Mouse (Mus musculus) heart, adult 18-20 months (tissue): ENCODE results near the gene Cep112. TPM values are rescaled to one million over a fixed set of nuclear protein-coding genes. Genes with fewer than 3 reads are reported as not detected.

Experiments
- DNase-seq, 2 experiments: peaks; one replicate each; pipeline ENCODE4 v3.0.0; 2021 to 2022; ENCODE audit warnings: mixed read lengths in 1 of 2
- long read RNA-seq, 2 experiments: library from polyadenylated mRNA; stranded (forward); transcript quantifications; one replicate each; pipeline ENCODE4 v2.0.0; 2021
- total RNA-seq, 2 experiments: library from RNA; stranded (reverse); gene quantifications; 2 replicates each; pipeline ENCODE4 v1.2.3; 2021

The Cep112 gene
- 10 to 100 TPM; 10.4 to 11.2 TPM for total RNA-seq
- long read RNA-seq, experiment 1, partial matches to known transcripts, result 11 of 12 reads
- long read RNA-seq, experiment 1, other reads (novel, unspliced or antisense), result 1 of 12 reads
- long read RNA-seq, experiment 2, partial matches to known transcripts, result 8 of 8 reads
- long read RNA-seq, experiment 2, other reads (novel, unspliced or antisense), result 0 of 8 reads

DNA sequence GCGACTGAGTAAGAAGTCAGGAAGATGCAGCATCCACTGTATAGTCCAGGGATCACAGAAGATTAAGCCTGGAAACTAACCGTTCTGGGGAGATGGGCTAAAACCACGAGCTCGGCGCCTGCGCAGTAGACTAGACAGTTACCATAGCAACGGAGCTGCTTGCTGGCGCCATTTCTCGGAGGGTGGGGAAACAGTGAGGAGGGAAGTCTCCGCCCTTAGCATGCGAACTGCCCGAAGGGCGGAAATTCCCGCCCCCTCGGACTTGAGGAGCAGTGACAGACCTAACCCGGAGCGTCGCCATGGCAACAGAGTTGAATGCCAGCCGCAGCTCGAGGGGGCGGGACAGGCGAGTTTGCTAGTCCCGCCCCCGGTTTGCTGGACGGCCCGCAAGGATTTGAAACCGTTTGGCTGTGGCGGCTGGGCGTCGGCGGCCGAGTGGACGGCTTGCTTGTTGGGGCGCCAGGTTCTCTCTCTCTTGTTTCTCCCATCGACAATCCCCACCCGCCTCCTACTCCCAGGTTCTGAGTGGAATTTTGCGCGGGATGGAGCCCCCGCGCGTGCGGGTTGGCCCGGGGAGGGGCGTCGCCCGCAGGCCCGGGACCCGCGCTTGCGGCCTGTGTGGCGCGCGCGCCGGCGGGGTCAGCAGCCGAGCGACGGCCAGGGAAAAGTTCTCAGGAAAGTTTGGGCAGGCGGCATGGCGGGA, at the start of gene Cep112:
Cep112 (plus strand) TSS at position 304 of the 703 bp plus-strand sequence.
- peak; percentile 98 to 100 for DNase-seq

- no peak for DNase-seq
Observed at GRCm38 (mm10) chr11:108376815-108377214, 48.2 kb upstream of the Cep112 start.

DNA sequence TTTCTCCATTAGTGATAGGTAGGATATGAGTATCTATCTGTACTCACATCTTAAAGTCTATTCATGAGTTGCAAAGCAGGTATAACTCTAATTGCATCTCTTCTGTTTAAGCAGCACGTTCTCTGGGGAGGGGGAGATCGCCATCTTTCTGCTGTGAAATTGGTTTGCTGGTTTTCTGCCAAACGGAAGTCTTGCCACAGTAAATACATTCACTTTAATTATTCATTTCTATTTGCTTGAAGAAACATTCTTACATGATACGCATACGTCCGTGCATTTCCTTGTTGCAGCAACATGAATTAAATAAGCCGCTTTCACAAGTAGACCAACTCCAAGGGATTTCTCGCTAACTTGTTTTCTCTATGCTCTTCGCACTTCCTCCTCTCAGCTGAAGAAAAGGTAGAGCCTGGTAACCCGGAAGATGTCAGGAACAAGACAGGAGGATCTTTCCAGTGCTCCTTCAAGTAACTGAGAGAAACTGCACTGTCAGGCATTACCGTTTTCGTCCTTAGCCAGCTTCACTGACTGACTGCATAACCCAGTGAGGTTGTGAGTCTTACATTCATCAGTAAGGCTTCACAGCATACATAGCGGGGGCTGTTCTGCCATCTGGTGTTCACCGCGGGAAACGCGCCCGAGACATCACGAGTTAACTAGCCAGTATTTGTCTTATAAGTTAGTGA, 47.2 kb upstream of the Cep112 start:
- DNase-seq, result peak; percentile 64 to 88

- DNase-seq, result no peak
Observed at GRCm38 (mm10) chr11:108378363-108378751, 46.6 kb upstream of the Cep112 start.

DNA sequence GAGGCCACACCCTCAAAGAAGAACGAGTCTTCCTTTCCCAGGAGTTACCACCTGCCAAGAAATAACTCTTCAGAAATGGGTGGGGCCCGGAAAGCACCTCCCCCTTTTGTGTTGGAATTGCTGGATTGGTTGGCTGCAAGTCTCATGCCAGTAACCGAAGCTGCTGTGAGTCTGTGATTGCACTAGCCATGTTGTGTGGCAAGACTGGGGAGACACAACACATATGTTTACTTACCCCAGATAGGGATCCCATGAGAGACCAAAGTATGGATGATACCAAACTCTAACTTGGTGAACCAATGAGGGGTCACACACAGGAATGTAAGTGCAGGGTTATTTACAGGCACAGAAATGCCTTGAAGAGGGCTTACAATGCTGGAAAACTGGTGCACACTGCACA, 42.3 kb upstream of the Cep112 start:
- no peak for DNase-seq

DNA sequence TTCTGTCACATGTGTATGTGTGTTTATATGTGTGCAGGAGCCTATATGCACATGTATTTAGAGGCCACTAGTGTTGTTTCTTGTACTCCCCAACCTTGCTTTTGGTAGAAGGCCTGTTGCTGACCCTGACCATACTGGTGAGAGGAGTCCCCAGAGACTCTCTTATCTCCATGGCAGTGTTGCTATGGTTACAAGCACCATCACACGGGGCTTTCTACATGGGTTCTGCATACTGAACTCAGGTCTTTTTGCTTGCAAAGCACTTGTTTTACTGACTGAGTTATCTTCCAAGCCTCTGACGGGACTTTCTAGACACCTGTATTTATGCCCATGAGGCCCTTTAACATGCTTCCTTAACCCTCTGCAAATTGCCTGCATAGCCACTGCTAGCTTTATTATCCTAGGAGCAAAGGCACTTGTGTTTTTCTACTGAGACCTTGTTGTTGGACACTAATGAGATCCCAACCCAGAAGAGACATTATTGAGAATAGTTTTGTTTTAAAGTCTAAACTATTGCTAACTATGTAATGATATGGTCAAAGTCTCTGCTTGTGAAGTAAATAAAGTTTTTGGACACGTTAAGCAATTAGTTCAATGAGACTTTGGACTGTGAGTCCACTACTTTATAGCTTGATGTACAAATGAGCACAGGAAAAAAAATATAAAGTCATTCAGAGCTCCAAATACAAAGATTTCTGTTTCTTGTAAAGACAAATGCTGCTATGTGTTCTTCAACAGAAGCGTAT, 39.9 kb upstream of the Cep112 start:
- no peak for DNase-seq

DNA sequence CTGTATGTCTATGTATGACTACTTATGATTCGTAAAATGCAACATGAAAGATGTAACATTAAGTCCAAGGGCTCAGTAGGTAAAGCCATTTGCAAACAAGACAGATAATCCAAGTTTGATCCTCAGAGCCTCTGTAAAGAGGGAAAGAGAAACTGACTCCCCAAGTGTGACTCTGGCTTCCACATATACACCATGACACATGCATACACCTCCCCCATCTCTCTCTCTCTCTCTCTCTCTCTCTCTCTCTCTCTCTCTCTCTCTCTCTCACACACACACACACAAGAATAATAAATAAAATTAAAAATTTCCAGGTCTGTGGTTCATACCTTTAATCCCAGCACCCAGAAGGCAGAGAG, 39.3 kb upstream of the Cep112 start:
- no peak for DNase-seq

- DNase-seq, result no peak
Observed at GRCm38 (mm10) chr11:108395061-108395460, 29.9 kb upstream of the Cep112 start.

DNA sequence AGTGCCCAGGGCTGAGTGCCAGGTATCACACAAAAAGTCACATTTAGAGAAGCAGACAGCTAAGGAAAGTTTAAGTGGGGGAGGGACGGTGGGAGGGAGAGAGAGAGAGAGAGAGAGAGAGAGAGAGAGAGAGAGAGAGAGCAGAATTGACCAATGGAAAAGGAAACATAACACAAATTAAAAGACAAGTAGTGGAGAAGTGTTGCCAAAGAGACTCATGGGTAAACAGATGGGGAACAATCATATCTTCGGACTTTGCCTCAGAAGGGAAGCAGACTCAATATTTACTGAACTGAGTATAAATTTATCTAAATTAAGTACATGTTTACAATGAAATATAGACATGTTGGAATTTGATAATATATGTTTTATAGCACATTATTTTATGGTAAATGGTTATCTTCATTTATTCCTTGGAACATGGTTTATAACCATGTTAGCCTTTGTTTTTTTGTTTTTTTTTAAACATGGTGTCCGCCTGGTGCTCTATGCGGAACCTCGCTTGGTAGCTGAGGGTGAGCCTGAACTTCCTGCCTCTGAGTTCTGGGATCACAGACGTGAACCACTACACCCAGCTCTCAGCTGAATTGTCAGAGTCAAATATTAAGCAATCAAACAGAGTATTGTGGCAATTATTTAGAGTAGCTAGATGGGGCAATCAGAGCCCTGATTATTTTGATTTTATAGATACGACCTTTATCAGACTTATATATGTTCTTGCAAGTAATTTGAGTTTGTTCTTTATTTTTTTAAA, 28.7 kb upstream of the Cep112 start:
- DNase-seq, result no peak

GRCm38 (mm10) chr11:108409876-108410644, 14.9 kb upstream of the Cep112 start:
- no peak for DNase-seq

DNA sequence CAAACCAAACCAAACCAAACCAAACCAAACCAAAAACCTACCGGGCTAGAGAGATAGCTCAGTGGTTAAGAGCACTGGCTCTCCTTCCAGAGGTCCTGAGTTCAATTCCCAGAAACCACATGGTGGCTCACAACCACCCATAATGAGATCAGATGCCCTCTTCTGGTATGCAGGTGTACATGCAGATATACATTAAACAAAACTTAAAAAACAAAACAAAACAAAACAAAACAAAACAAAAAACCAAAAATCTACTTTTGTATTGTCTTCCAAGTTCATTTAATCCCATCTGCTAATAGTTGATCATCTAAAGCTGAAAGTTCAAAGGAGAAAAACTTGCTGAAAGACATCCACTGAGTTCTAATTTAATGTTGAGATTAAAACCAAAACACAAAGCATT, 8.6 kb upstream of the Cep112 start:
- no peak for DNase-seq

- DNase-seq, result peak in 1 of 2 experiments; percentile 22
Observed at GRCm38 (mm10) chr11:108418540-108418939, 6.5 kb upstream of the Cep112 start.

GRCm38 (mm10) chr11:108419242-108419641, 5.8 kb upstream of the Cep112 start:
- DNase-seq, result no peak

DNA sequence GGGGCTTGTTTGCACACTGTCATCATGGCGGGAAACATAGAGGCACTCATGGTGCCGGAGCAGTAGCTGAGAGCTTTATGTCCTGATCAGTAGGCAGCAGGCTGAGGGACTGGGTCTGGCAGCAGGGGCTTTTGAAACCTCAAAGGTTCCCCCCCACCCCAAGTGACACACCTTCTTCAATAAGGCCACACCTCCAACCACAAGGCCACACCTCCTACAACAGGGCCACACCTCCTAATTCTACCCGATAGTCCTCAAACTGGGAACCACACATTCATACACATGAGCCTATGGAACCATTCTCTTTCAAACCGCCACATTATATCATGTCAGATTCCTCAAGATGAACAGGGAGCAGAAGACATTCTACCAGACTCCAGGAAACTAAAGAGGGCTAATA, 4.2 kb upstream of the Cep112 start:
- DNase-seq, result no peak

DNA sequence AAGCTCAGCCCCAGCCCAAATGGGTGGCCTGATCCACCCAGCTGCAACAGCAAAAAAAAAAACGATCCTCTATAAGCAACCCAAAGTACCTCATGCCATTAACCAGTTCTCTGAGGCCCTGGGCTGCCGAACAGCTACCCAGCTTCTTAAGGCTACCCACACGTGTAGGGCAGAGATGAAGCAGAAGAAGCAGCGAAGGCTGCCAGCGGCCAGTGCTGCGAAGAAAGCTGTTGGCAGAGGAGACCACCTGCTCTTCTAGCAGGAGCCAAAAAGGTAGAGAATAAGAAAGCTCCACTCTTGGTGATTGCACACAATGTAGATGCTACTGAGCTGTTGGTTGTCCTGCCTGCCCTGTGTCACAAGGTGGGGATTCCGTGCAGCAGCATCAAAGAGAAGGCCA, 1.8 kb upstream of the Cep112 start:
- no peak for DNase-seq

DNA sequence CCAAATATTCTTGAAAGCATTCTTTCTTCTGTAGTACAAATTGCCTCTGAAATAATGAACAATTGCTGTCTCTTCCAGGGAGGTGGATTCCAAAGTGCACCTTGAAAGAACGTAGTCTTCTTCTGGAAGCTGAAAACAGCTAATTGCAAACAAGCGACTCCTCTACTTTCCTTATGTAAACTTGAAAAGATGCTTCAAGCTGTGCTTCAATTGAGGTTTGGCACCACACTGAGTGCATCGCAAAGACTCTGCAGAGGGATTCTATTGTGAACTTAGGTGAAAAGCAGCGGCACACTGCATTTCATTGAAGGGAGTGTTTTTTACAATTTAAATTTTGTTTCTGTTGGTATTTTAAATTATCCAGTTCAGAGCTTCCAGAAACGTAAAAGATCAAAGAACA, 881 bp upstream of the Cep112 start:
- no peak for DNase-seq

- no peak for DNase-seq
Observed at GRCm38 (mm10) chr11:108425592-108425921, 565 bp downstream of the Cep112 start.

DNA sequence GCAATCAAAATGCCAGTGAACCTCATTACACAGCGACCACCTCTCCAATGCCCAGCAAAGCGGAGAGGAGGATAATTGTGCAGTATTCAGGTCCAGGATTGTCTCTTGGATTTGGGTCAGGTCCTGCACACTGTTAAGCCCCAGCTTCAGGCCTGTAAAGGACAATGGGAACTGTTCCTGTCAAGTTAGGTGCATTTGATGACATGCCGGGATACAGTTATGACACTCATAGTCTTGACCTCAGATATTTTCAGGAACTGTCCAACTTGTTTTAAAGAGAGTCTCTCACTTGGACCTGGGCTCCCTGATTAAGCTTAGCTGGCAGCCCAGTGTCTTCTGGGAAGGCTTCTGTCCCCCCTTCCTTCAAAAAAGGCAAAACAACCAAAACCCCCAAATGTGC, 1.1 kb downstream of the Cep112 start:
- no peak for DNase-seq

DNA sequence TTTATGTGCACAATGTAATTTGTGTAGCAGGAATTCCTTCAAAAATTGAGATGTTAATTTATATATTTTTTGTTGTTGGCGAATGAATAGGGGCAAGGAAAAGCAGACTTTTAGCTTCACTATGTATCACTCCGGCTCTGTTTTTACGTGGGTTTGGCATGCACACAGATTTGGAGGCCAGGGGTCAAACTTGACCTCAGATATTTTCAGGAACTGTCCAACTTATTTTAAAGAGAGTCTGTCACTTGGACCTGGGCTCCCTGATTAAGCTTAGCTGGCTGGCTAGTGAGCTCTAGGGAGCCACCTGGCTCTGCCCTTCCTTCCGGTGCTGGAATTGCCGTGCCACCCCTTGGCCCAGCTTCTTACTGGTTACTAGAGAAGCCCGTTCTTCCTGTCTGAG, 2.2 kb downstream of the Cep112 start:
- no peak for DNase-seq

- no peak for DNase-seq
Observed at GRCm38 (mm10) chr11:108429076-108429475, 4.1 kb downstream of the Cep112 start.

GRCm38 (mm10) chr11:108443893-108444563, 19.0 kb downstream of the Cep112 start:
- no peak for DNase-seq
